Mouse (Mus musculus) erythroblast, embryonic 14.5 days (primary cell): ENCODE data around the gene Vmn2r57. TPM values are rescaled to one million over a fixed set of nuclear protein-coding genes. Genes with fewer than 3 reads are reported as not detected.
A peak's percentile ranks its signal among the peaks of the same experiment; 100 is the strongest.
"Not testable (repeated sequence)": the region's sequence is repeated elsewhere in the genome, so short reads cannot be mapped to it uniquely, and the experiment has no call there.

Experiments used
- H3K27me3 ChIP-seq: 2 replicates; pipeline ENCODE4 v1.6.1; 2012; ENCODE audit warnings: inconsistent platforms; ENCODE audit not compliant: control insufficient read depth
- H3K36me3 ChIP-seq: 2 replicates; pipeline ENCODE4 v1.6.1; 2012; ENCODE audit warnings: mild to moderate bottlenecking, inconsistent platforms; ENCODE audit not compliant: control insufficient read depth
- H3K4me1 ChIP-seq: 2 replicates; pipeline ENCODE4 v1.6.1; 2012; ENCODE audit warnings: inconsistent platforms; ENCODE audit not compliant: control insufficient read depth
- H3K4me3 ChIP-seq: replicated peaks from 2 replicates; pipeline ENCODE3; 2012; ENCODE audit warnings: moderate library complexity, mild to moderate bottlenecking, inconsistent platforms
- H3K9me3 ChIP-seq: 2 replicates; pipeline ENCODE4 v1.6.1; 2012; ENCODE audit warnings: low read length, inconsistent platforms, mixed read lengths; ENCODE audit not compliant: control insufficient read depth
- GATA1 ChIP-seq: IDR thresholded peaks from 2 replicates; pipeline ENCODE4 v1.6.1; 2012; ENCODE audit warnings: low read length, inconsistent platforms, mixed read lengths
- TAL1 ChIP-seq: IDR thresholded peaks from 3 replicates; pipeline ENCODE4 v1.6.1; 2012; ENCODE audit warnings: low read length, inconsistent platforms, mixed read lengths
- polyA plus RNA-seq: library from polyadenylated mRNA; stranded (reverse); fragments of >175 nt; gene quantifications from 2 replicates; pipeline ENCODE4 v1.2.3, GENCODE M21; 2012

The Vmn2r57 gene
- polyA plus RNA-seq, result not detected in 2 replicates

GRCm38 (mm10) chr7:41448596-41448995 is at the start of gene Vmn2r57:
Gene Vmn2r57, minus strand, starts transcription at chr7:41448696.
- not testable (repeated sequence) for H3K4me3 ChIP-seq, H3K4me1 ChIP-seq, H3K27me3 ChIP-seq, H3K9me3 ChIP-seq, H3K36me3 ChIP-seq

- Histone ChIP-seq H3K36me3 (no peaks in the 10 kb centered on the region; the same call in 1 of the 2 replicates), H3K4me3 (no peak overlapping the region), H3K4me1 (peaks cover 15% of the 10 kb centered on the region), H3K9me3 (no peaks in the 10 kb centered on the region), H3K27me3 (no peaks in the 10 kb centered on the region)
- no peak for TF ChIP-seq TAL1
- TF ChIP-seq GATA1, result no peak
Observed at GRCm38 (mm10) chr7:41497871-41498270, 49.4 kb upstream of the Vmn2r57 start.

GRCm38 (mm10) chr7:41451864-41452263 is 3.4 kb upstream of the Vmn2r57 start:
- H3K4me1 ChIP-seq, result no peaks in the 10 kb centered on the region
- no peak overlapping the region for H3K4me3 ChIP-seq
- H3K27me3 ChIP-seq, result no peaks in the 10 kb centered on the region
- no peaks in the 10 kb centered on the region for H3K36me3 ChIP-seq
- peaks cover 11% of the 10 kb centered on the region for H3K9me3 ChIP-seq
- TF ChIP-seq TAL1 (no peak), GATA1 (no peak)

- Histone ChIP-seq H3K9me3 (no peaks in the 10 kb centered on the region), H3K4me3 (no peak overlapping the region), H3K36me3 (no peaks in the 10 kb centered on the region), H3K4me1 (peaks cover 12% of the 10 kb centered on the region), H3K27me3 (no peaks in the 10 kb centered on the region)
- no peak for TF ChIP-seq GATA1
- TF ChIP-seq TAL1, result no peak
Observed at GRCm38 (mm10) chr7:41394130-41394529, 54.4 kb downstream of the Vmn2r57 start.

- H3K9me3 ChIP-seq, result no peaks in the 10 kb centered on the region
- TF ChIP-seq TAL1, result no peak
- no peak for TF ChIP-seq GATA1
- H3K27me3 ChIP-seq, result no peaks in the 10 kb centered on the region
- H3K36me3 ChIP-seq, result no peaks in the 10 kb centered on the region
- peaks cover 12% of the 10 kb centered on the region for H3K4me1 ChIP-seq
- peak within 1 kb of the TSS; percentile 69 for H3K4me3 ChIP-seq
Observed at GRCm38 (mm10) chr7:41393048-41393971, 55.2 kb downstream of the Vmn2r57 start, which contains the start of gene AI987944. Gene AI987944, minus strand, starts transcription at chr7:41393379.

Other genes starting within 250 kb of the Vmn2r57 start
- not detected in 2 replicates for gene AI987944, start 55.3 kb downstream of the Vmn2r57 start, polyA plus RNA-seq
- gene Gm20449, start 50.7 kb upstream of the Vmn2r57 start, polyA plus RNA-seq, result not detected in 2 replicates
- gene AW146154, start 51.2 kb upstream of the Vmn2r57 start, polyA plus RNA-seq, result not detected in 2 replicates
- gene Gm6871, start 125.0 kb upstream of the Vmn2r57 start, polyA plus RNA-seq, result not detected in 2 replicates
- not detected in 2 replicates for gene 2610021A01Rik, start 150.5 kb upstream of the Vmn2r57 start, polyA plus RNA-seq
- gene Zfp788, start 184.5 kb upstream of the Vmn2r57 start, polyA plus RNA-seq, result not detected in 2 replicates